Mouse (Mus musculus) intestine, embryonic 16.5 days (tissue): ENCODE measurements around the gene Hmx3. TPM values are rescaled to one million over a fixed set of nuclear protein-coding genes. Genes with fewer than 3 reads are reported as not detected.

Source experiments
- ATAC-seq: fragments of 200-750 bp; cut with Nextera tagmentation; 2 replicates; pipeline ENCODE4 v1.8.0; 2017; ENCODE audit warnings: moderate TSS enrichment, moderate library complexity
- H3K27ac ChIP-seq: fragments of 300-500 bp; sonication (generic); 2 replicates; pipeline ENCODE4 v1.5.1; 2014; ENCODE audit warnings: mild to moderate bottlenecking, low read length
- H3K27me3 ChIP-seq: fragments of 300-500 bp; sonication (generic); replicated peaks from 2 replicates; pipeline ENCODE4 v1.6.1; 2014; ENCODE audit warnings: low read length, control low read depth, mixed read lengths; ENCODE audit not compliant: control insufficient read depth, insufficient read depth
- H3K36me3 ChIP-seq: fragments of 300-500 bp; sonication (generic); 2 replicates; pipeline ENCODE4 v1.6.1; 2014; ENCODE audit warnings: low read length, control low read depth; ENCODE audit not compliant: control insufficient read depth, insufficient read depth
- H3K4me1 ChIP-seq: fragments of 300-500 bp; sonication (generic); 2 replicates; pipeline ENCODE4 v1.6.1; 2014; ENCODE audit warnings: low read length, control low read depth, mixed read lengths; ENCODE audit not compliant: control insufficient read depth, insufficient read depth
- H3K4me2 ChIP-seq: fragments of 300-500 bp; sonication (generic); 2 replicates; pipeline ENCODE4 v1.6.1; 2014; ENCODE audit warnings: low read depth, low read length, control low read depth
- H3K4me3 ChIP-seq: fragments of 300-500 bp; sonication (generic); 2 replicates; pipeline ENCODE4 v1.5.1; 2014; ENCODE audit warnings: mild to moderate bottlenecking, low read length
- H3K9ac ChIP-seq: fragments of 300-500 bp; sonication (generic); 2 replicates; pipeline ENCODE4 v1.6.1; 2014; ENCODE audit warnings: low read depth, low read length
- H3K9me3 ChIP-seq: fragments of 300-500 bp; sonication (generic); 2 replicates; pipeline ENCODE4 v1.6.1; 2016; ENCODE audit warnings: low read length, control low read depth; ENCODE audit not compliant: control insufficient read depth
- WGBS: fragments of 180-500 bp; shearing (Covaris S2); extraction: QIAGEN DNeasy Blood & Tissue Kit; methylation state at CpG from one replicate; pipeline ENCODE4 v1.1.7; 2014; 5-methylcytosine and 5-hydroxymethylcytosine counted together
- polyA plus RNA-seq: library from polyadenylated mRNA; unstranded; fragments of >200 nt; fragmentation: Nextera tagmentation; extraction: Ambion mirVana; gene quantifications from 2 replicates; pipeline ENCODE4 v1.2.1, GENCODE M21; 2015

Gene Hmx3
- polyA plus RNA-seq, 1 experiment from 2014 or later: 0.53 TPM

- H3K27me3 ChIP-seq: peaks cover 78% of the 10 kb centered on the region
- no peaks in the 10 kb centered on the region for H3K36me3 ChIP-seq
- no peak overlapping the region for H3K27ac ChIP-seq
- H3K4me2 ChIP-seq: peak overlapping the region; percentile 37
- H3K9me3 ChIP-seq: no peaks in the 10 kb centered on the region
- no peak overlapping the region for H3K9ac ChIP-seq
- no peak for ATAC-seq
- WGBS: under 1% methylated on average over 68 of the region's 68 CpGs
- peaks cover 12% of the 10 kb centered on the region for H3K4me1 ChIP-seq
- H3K4me3 ChIP-seq: peak overlapping the region; percentile 28
These were observed 12.8 kb downstream of the Hmx3 start for GRCm38 (mm10) chr7:131555301-131556081.

- no peaks in the 10 kb centered on the region for H3K9me3 ChIP-seq
- no peak overlapping the region for H3K27ac ChIP-seq
- H3K4me1 ChIP-seq: peaks cover 14% of the 10 kb centered on the region
- ATAC-seq: no peak
- H3K4me3 ChIP-seq: peak overlapping the region; percentile 28
- peak overlapping the region; percentile 37; the same call in 1 of the 2 replicates for H3K4me2 ChIP-seq
- no peaks in the 10 kb centered on the region for H3K36me3 ChIP-seq
- H3K9ac ChIP-seq: no peak overlapping the region
- 1% methylated on average over 9 of the region's 9 CpGs for WGBS
- H3K27me3 ChIP-seq: peaks cover 72% of the 10 kb centered on the region
These were observed 13.4 kb downstream of the Hmx3 start for GRCm38 (mm10) chr7:131556116-131556515.

DNA sequence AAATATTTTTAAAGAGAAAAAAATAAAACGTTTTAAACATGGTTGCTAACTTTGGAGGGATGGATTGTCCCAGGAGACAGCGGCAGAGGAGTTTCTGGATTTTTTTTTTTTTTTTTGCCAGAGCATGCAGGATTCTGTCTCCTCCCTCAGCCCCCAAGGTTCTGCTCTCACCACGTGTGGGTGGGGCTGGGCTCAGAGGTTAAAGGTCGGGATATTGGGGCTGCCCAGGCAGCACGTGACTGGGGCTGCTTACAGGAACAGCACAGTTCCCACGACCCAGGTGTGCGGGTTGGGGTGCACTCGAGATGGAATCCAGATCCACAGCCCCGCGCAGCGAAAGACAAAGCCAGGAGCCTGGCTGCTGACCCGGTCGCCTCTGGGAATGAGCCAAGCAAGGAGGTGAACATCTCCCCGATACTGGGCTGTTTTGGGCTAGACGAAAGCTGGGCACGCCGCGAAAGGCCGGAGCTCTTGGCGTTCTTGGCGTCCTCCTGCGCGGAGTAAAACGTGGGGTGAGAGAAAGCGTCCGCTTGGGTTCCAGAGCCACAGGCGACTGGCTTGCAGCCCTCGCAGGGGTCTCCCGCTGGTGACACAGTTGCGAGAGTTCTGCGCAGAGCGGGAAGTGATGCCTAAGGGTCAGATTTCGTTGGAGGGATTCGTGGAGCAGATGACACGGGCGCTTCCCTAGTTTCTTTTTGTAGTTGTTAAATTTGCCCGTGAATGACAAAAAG lies 14.0 kb downstream of the Hmx3 start:
- WGBS: 2% methylated on average over 37 of the region's 37 CpGs
- no peak overlapping the region for H3K27ac ChIP-seq
- H3K4me1 ChIP-seq: peaks cover 17% of the 10 kb centered on the region
- peak overlapping the region; percentile 25 for H3K4me2 ChIP-seq
- H3K9me3 ChIP-seq: no peaks in the 10 kb centered on the region
- no peak overlapping the region for H3K9ac ChIP-seq
- H3K27me3 ChIP-seq: peaks cover 66% of the 10 kb centered on the region
- no peak for ATAC-seq
- peak overlapping the region; percentile 21; the same call in 1 of the 2 replicates for H3K4me3 ChIP-seq
- no peaks in the 10 kb centered on the region for H3K36me3 ChIP-seq

- peaks cover 3% of the 10 kb centered on the region; the same call in 1 of the 2 replicates for H3K36me3 ChIP-seq
- no peak overlapping the region for H3K4me2 ChIP-seq
- H3K9ac ChIP-seq: no peak overlapping the region
- no peak overlapping the region for H3K4me3 ChIP-seq
- 43% methylated on average over 2 of the region's 2 CpGs for WGBS
- no peaks in the 10 kb centered on the region for H3K9me3 ChIP-seq
- H3K27me3 ChIP-seq: peaks cover 56% of the 10 kb centered on the region
- H3K4me1 ChIP-seq: peaks cover 20% of the 10 kb centered on the region
- no peak overlapping the region for H3K27ac ChIP-seq
- ATAC-seq: no peak
These were observed 15.1 kb downstream of the Hmx3 start for GRCm38 (mm10) chr7:131557751-131558150.

DNA sequence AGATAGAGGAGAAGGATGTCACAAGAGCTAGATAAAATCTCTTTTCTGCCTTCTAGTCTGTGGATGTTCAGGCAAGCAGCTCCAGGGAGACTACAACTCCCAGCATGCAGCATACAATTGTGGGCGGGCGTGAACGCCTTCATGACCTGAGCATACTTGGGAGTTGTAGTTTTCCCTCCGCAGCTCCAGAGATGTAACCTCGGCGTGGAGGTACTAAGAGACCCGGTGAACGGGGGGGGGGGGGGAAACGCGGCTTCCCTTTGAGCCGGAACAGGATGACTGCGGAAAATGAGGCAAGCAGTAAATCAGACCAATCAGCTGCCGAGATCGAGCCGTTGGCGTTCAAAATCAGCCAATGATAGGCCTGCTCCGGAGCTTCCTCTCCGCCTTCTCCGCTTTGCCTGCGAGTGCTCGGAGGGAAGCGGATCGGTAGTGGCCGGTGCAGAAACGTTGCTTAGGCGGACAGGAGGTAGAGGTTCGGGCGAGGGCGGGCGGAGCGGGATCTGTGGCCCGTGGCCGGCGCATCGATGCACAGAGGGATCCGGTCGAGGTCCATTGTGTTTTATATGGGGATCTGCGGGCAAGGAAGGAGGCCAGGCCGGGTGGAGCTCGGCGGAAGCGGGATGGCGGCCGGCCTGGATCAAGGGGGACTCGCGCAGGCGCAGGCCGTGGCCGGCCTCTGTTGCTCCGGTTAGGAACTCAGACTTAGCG lies 17.5 kb downstream of the Hmx3 start, which contains the start of gene Bub3:
TSS of gene Bub3 (plus strand) at position 237 of the 711 bp plus-strand sequence.
- H3K4me2 ChIP-seq: peak within 1 kb of the TSS; percentile 57
- peak within 1 kb of the TSS; percentile 90 for H3K27ac ChIP-seq
- peaks cover 32% of the 10 kb centered on the region for H3K27me3 ChIP-seq
- peak within 1 kb of the TSS; percentile 94 for H3K9ac ChIP-seq
- H3K4me3 ChIP-seq: peak within 1 kb of the TSS; percentile 92
- no peaks in the 10 kb centered on the region for H3K9me3 ChIP-seq
- ATAC-seq: peak; percentile 95
- peaks cover 4% of the 10 kb centered on the region; the same call in 1 of the 2 replicates for H3K36me3 ChIP-seq
- under 1% methylated on average over 47 of the region's 51 CpGs for WGBS
- peaks cover 13% of the 10 kb centered on the region for H3K4me1 ChIP-seq

DNA sequence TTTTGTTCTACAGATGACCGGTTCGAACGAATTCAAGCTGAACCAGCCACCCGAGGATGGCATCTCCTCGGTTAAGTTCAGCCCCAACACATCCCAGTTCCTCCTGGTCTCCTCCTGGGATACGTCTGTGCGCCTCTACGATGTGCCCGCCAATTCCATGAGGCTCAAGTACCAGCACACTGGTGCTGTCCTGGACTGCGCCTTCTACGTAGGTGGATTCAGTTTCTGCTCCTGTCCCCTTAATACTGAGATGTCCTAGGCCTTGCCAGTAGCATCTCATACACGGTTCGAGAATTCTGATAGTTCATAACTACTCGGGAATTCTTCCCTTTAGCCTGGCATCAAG lies 18.0 kb downstream of the Hmx3 start:
- H3K27ac ChIP-seq: peak overlapping the region; percentile 90
- H3K27me3 ChIP-seq: peaks cover 27% of the 10 kb centered on the region
- H3K9me3 ChIP-seq: no peaks in the 10 kb centered on the region
- ATAC-seq: peak; percentile 59
- H3K9ac ChIP-seq: peak overlapping the region; percentile 94
- under 1% methylated on average over 14 of the region's 14 CpGs for WGBS
- H3K4me3 ChIP-seq: peak overlapping the region; percentile 92
- peaks cover 4% of the 10 kb centered on the region; the same call in 1 of the 2 replicates for H3K36me3 ChIP-seq
- H3K4me2 ChIP-seq: peak overlapping the region; percentile 57
- peaks cover 13% of the 10 kb centered on the region for H3K4me1 ChIP-seq

DNA sequence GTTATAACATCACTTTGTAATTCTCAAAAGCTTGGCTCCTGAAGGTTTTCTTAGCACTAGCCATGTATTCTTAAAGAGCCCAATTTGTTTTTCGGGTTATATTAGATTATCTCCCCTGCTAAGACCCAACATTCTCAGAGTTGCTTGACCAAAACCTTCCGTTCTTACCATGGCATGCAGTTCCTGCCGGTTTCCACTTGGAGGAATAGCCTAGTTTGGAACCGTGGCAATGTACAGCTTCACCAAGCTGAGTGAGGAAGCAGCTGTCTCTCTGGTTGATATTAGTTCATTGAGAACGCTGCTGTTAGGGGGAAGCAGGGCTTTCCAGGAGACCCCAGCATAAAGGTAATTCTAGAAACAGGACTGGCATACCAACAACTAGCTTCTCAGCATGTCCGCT lies 32.6 kb downstream of the Hmx3 start:
- Histone ChIP-seq H3K9ac (no peak overlapping the region), H3K4me1 (no peaks in the 10 kb centered on the region), H3K27me3 (no peaks in the 10 kb centered on the region), H3K9me3 (no peaks in the 10 kb centered on the region), H3K4me3 (no peak overlapping the region), H3K27ac (no peak overlapping the region), H3K36me3 (no peaks in the 10 kb centered on the region; the same call in 1 of the 2 replicates), H3K4me2 (no peak overlapping the region)
- WGBS: 76% methylated on average over 6 of the region's 6 CpGs
- no peak for ATAC-seq

DNA sequence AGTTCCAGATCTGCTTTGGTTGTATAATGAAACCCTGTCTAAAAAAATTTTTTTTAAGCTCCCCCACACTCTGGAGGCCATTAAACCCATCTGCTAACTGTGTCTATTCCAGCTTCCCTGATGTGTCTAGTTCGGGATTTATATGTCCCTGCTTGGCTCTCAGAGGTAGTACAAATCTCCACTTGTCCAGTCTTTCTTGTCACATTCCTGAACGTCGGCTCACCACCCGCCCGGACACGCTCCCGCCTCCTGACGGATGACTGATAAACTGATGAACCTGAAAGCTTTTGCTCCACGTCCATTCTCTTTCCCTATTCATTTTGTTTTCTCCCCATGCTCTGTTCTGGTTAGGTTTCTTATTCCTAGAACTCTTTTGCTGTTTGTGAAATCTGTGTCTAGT lies 39.5 kb downstream of the Hmx3 start:
- no peak overlapping the region for H3K9ac ChIP-seq
- 54% methylated on average over 9 of the region's 9 CpGs for WGBS
- H3K4me3 ChIP-seq: no peak overlapping the region
- H3K9me3 ChIP-seq: no peaks in the 10 kb centered on the region
- no peaks in the 10 kb centered on the region for H3K4me1 ChIP-seq
- H3K4me2 ChIP-seq: no peak overlapping the region
- H3K36me3 ChIP-seq: no peaks in the 10 kb centered on the region
- no peak for ATAC-seq
- H3K27ac ChIP-seq: no peak overlapping the region
- no peaks in the 10 kb centered on the region for H3K27me3 ChIP-seq

DNA sequence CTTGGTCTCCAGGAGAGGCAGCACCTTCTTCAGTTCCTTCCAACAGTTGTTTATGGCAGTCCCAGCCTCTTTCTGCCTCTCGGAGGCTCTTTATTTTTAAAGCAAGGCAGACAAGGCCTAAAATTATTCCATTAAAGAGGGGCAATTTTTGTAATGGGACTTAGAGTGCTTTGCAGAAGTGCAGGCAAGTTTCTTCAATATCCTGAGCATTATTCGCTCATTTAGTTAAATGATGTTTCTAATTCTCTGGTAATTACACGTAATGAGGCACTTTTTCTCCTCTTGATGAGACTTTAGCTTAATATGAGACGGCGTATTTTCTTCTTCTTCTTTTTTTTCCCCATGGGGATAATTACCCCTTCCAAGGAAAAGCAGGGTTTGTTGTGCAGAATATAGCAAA lies 42.9 kb downstream of the Hmx3 start:
- ATAC-seq: no peak
- H3K27ac ChIP-seq: no peak overlapping the region
- H3K36me3 ChIP-seq: no peaks in the 10 kb centered on the region
- H3K4me3 ChIP-seq: no peak overlapping the region
- no peaks in the 10 kb centered on the region for H3K27me3 ChIP-seq
- H3K4me2 ChIP-seq: no peak overlapping the region
- 86% methylated on average over 5 of the region's 5 CpGs for WGBS
- no peaks in the 10 kb centered on the region for H3K9me3 ChIP-seq
- no peak overlapping the region for H3K9ac ChIP-seq
- H3K4me1 ChIP-seq: no peaks in the 10 kb centered on the region
